Mouse (Mus musculus) mouse trophoblast stem cell (cell line): ENCODE measurements around the gene Dok5.

Source experiments
- in situ Hi-C, 2 experiments: fragments of 300-500 bp; cut with MseI, MboI; formaldehyde crosslinking; loops; 2 replicates in 1 of 2; 3 replicates in 1 of 2; pipeline ENCODE4 v1.15.1; 2025

Dok5 gene

GRCm38 (mm10) chr2:170922260-170922659 is 190.7 kb downstream of the Dok5 start:
- in situ Hi-C loops = loop anchor here in 1 of 2 experiments (25.0 kb wide), 1 partner anchor 1290 kb away; no protein-coding TSS in a partner anchor

GRCm38 (mm10) chr2:170924131-170924530 is 192.5 kb downstream of the Dok5 start:
- in situ Hi-C loops = loop anchor here in 1 of 2 experiments (25.0 kb wide), 1 partner anchor 1288 kb away; no protein-coding TSS in a partner anchor

GRCm38 (mm10) chr2:170926237-170926636 is 194.6 kb downstream of the Dok5 start:
- in situ Hi-C loops = no loop called here
